Mouse (Mus musculus): ENCODE data around the gene Myh15. TPM values are rescaled to one million over a fixed set of nuclear protein-coding genes. Genes with fewer than 3 reads are reported as not detected.

The Myh15 gene
- total RNA-seq, 2 experiments from 2014 or later: not detected

Other genes with a start within 250 kb of the Myh15 start
- not detected for gene Retnlb, start 240.6 kb upstream of the Myh15 start, total RNA-seq (2021)
- gene Retnla, start 214.9 kb upstream of the Myh15 start, total RNA-seq (2021): 10 to 100 TPM in 1 of 2 experiments, 1 to 10 TPM in 1; 6.0 to 48.5 TPM
- gene Retnlg, start 184.9 kb upstream of the Myh15 start, total RNA-seq (2021): not detected
- gene Dzip3, start 63.3 kb upstream of the Myh15 start, total RNA-seq (2021): 10 to 100 TPM; 13.6 to 14.1 TPM
- 1 to 10 TPM; 1.2 to 1.3 TPM for gene Cip2a, start 63.3 kb upstream of the Myh15 start, total RNA-seq (2021)

Data from adrenal gland, adult 18-20 months (tissue).